ENCODE assay signal across 8 mouse cellular contexts in genomic region chr10:76732881-76733676, GRCm38 (mm10). TPM values are rescaled to one million over a fixed set of nuclear protein-coding genes. Genes with fewer than 3 reads are reported as not detected.
DNase-seq lines count a peak whose midpoint lies in the region; ATAC-seq lines count a peak whose summit lies in the region.

No protein-coding gene starts in this region.

- DNase-seq in urinary bladder, postnatal 14 days (ENCODE audit: low spot score), result peak; percentile 83
- DNase-seq in urinary bladder, adult 2 months (ENCODE audit: low spot score), result no peak
- DNase-seq in embryonic facial prominence, embryonic 14.5 days (ENCODE audit: low spot score), result peak; percentile 95
- DNase-seq in heart, embryonic 10.5 days (ENCODE audit: low spot score), result peak; percentile 92
- DNase-seq in kidney, adult 9 months, result peak; percentile 51
- peak; percentile 74 for DNase-seq in liver
- DNase-seq in neural tube, embryonic 10.5 days (ENCODE audit: extremely low spot score, low spot score), result peak; percentile 83
- DNase-seq in thymus, postnatal 14 days, result peak; percentile 62

- no peaks in the 10 kb centered on the region for H3K27me3 ChIP-seq in embryonic facial prominence, embryonic 14.5 days (replicated peaks; ENCODE audit: control insufficient read depth, insufficient read depth, low read length)
- peaks cover 20% of the 10 kb centered on the region; the same call in 1 of the 2 replicates for H3K27me3 ChIP-seq in heart, embryonic 10.5 days (ENCODE audit: insufficient read depth, poor library complexity, severe bottlenecking)

- H3K4me3 ChIP-seq in embryonic facial prominence, embryonic 14.5 days (ENCODE audit: low read depth, low read length), result peak overlapping the region; percentile 8
- H3K4me3 ChIP-seq in heart, embryonic 10.5 days, result peak overlapping the region; percentile 36

- H3K27ac ChIP-seq in embryonic facial prominence, embryonic 14.5 days (replicated peaks; ENCODE audit: low read depth, low read length), result peak overlapping the region; percentile 94
- peak overlapping the region; percentile 80 for H3K27ac ChIP-seq in heart, embryonic 10.5 days

- WGBS in embryonic facial prominence, embryonic 14.5 days, result 6% methylated on average over 17 of the region's 17 CpGs
- WGBS in heart, embryonic 10.5 days, result 8% methylated on average over 17 of the region's 17 CpGs

- H3K4me2 ChIP-seq in embryonic facial prominence, embryonic 14.5 days (ENCODE audit: low read depth, low read length), result peak overlapping the region; percentile 47

- peak; percentile 89 for ATAC-seq in embryonic facial prominence, embryonic 14.5 days (ENCODE audit: low read depth)

- peaks cover 52% of the 10 kb centered on the region for H3K4me1 ChIP-seq in embryonic facial prominence, embryonic 14.5 days (ENCODE audit: control insufficient read depth, insufficient read depth, low read length)
- H3K4me1 ChIP-seq in heart, embryonic 10.5 days, result peaks cover 31% of the 10 kb centered on the region

- no peaks in the 10 kb centered on the region for H3K36me3 ChIP-seq in embryonic facial prominence, embryonic 14.5 days (ENCODE audit: control insufficient read depth, insufficient read depth, low read length)
- H3K36me3 ChIP-seq in heart, embryonic 10.5 days, result no peaks in the 10 kb centered on the region

- peak overlapping the region; percentile 51 for H3K9ac ChIP-seq in embryonic facial prominence, embryonic 14.5 days (ENCODE audit: low read depth, low read length)

- no peaks in the 10 kb centered on the region for H3K9me3 ChIP-seq in embryonic facial prominence, embryonic 14.5 days (ENCODE audit: control insufficient read depth, low read length)
- no peaks in the 10 kb centered on the region for H3K9me3 ChIP-seq in heart, embryonic 10.5 days

RNA-seq across cellular contexts. Expression of gene Col6a1, which starts 7.1 kb away (rescaled TPM):
- 412 and 521 TPM in 2 replicates for polyA plus RNA-seq in urinary bladder, adult 2 months (2012; rRNA removed)
- 405 and 419 TPM in 2 replicates for polyA plus RNA-seq in embryonic facial prominence, embryonic 14.5 days (2014; fragmentation: Nextera tagmentation; extraction: Ambion mirVana)
- 17.1 and 18.2 TPM in 2 replicates for polyA plus RNA-seq in heart, embryonic 10.5 days (2016; fragmentation: Nextera tagmentation; extraction: Ambion mirVana)

Comparison
In these comparisons a context has a peak if more than half of its experiments do, and no peak if none do; other contexts are left out.
1. RNA of gene Col6a1, which starts 7.1 kb away (polyA plus RNA-seq): 405 to 419 TPM in embryonic facial prominence, embryonic 14.5 days and 412 to 521 TPM in urinary bladder, adult 2 months; 17.1 to 18.2 TPM in heart, embryonic 10.5 days; every median in the first group is over 10 times any median in the second.